Mouse (Mus musculus) cerebellum, adult 2 months (tissue): ENCODE data around the gene Eno4.

Experiments used
- CTCF ChIP-seq: fragments of 200-500 bp; IDR thresholded peaks from 2 replicates; pipeline ENCODE4 v1.5.1; 2011; ENCODE audit warnings: low read depth, mild to moderate bottlenecking, control low read depth, low read length, moderate library complexity, borderline replicate concordance; ENCODE audit not compliant: insufficient read depth
- POLR2A ChIP-seq: fragments of 200-500 bp; IDR thresholded peaks from 2 replicates; pipeline ENCODE4 v1.6.1; 2011; ENCODE audit warnings: low read length, control low read depth, borderline replicate concordance; ENCODE audit not compliant: insufficient read depth

- TF ChIP-seq CTCF (no peak), POLR2A (no peak)
Measured at GRCm38 (mm10) chr19:58968731-58969506, 25.7 kb downstream of the Eno4 start.
